Mouse (Mus musculus) midbrain, postnatal 0 days (tissue): ENCODE measurements at regions not wholly inside any gene's neighbourhood (a gene's known extent, or its start where the extent isn't known, plus 50 kb on each side); places are given as distances from the start of the nearest gene placed in this dataset.

Experiments
- ATAC-seq: fragments of 200-750 bp; cut with Nextera tagmentation; 2 replicates; pipeline ENCODE4 v1.8.0; 2017; ENCODE audit warnings: moderate number of reproducible peaks, mild to moderate bottlenecking, moderate TSS enrichment, moderate library complexity; ENCODE audit not compliant: low FRiP score
- DNase-seq: peaks from one replicate; pipeline ENCODE4 v3.0.0-alpha.2; 2015; ENCODE audit warnings: low spot score
- H3K27ac ChIP-seq: fragments of 300-500 bp; sonication (generic); 2 replicates; pipeline ENCODE4 v1.5.1; 2014; ENCODE audit warnings: low read depth, mild to moderate bottlenecking, low read length, mixed read lengths
- H3K27me3 ChIP-seq: fragments of 300-500 bp; sonication (generic); 2 replicates; pipeline ENCODE4 v1.6.1; 2014; ENCODE audit warnings: low read length, control low read depth, mixed read lengths; ENCODE audit not compliant: insufficient read depth
- H3K36me3 ChIP-seq: fragments of 300-500 bp; sonication (generic); 2 replicates; pipeline ENCODE4 v1.6.1; 2014; ENCODE audit warnings: low read length, control low read depth, mixed read lengths; ENCODE audit not compliant: insufficient read depth
- H3K4me1 ChIP-seq: fragments of 300-500 bp; sonication (generic); 2 replicates; pipeline ENCODE4 v1.6.1; 2014; ENCODE audit warnings: mild to moderate bottlenecking, control low read depth, antibody characterized with exemption, low read length, mixed read lengths; ENCODE audit not compliant: insufficient read depth
- H3K4me2 ChIP-seq: fragments of 300-500 bp; sonication (generic); 2 replicates; pipeline ENCODE4 v1.6.1; 2014; ENCODE audit warnings: low read depth, mild to moderate bottlenecking, low read length, mixed read lengths; ENCODE audit not compliant: poor library complexity, severe bottlenecking
- H3K4me3 ChIP-seq: fragments of 300-500 bp; sonication (generic); 2 replicates; pipeline ENCODE4 v1.5.1; 2014; ENCODE audit warnings: low read depth, mild to moderate bottlenecking, low read length, moderate library complexity
- H3K9ac ChIP-seq: fragments of 300-500 bp; sonication (generic); replicated peaks from 2 replicates; pipeline ENCODE4 v1.6.1; 2014; ENCODE audit warnings: mild to moderate bottlenecking, low read length, moderate library complexity, mixed read lengths; ENCODE audit not compliant: poor library complexity, severe bottlenecking
- H3K9me3 ChIP-seq: fragments of 300-500 bp; sonication (generic); 2 replicates; pipeline ENCODE4 v1.6.1; 2016; ENCODE audit warnings: low read length, control low read depth
- CTCF ChIP-seq: IDR thresholded peaks from 2 replicates; pipeline ENCODE4 v1.5.1; 2016; ENCODE audit warnings: antibody characterized with exemption, mild to moderate bottlenecking
- WGBS: fragments of 180-500 bp; shearing (Covaris S2); extraction: QIAGEN DNeasy Blood & Tissue Kit; methylation state at CpG from one replicate; pipeline ENCODE4 v1.1.7; 2014; 5-methylcytosine and 5-hydroxymethylcytosine counted together

DNA sequence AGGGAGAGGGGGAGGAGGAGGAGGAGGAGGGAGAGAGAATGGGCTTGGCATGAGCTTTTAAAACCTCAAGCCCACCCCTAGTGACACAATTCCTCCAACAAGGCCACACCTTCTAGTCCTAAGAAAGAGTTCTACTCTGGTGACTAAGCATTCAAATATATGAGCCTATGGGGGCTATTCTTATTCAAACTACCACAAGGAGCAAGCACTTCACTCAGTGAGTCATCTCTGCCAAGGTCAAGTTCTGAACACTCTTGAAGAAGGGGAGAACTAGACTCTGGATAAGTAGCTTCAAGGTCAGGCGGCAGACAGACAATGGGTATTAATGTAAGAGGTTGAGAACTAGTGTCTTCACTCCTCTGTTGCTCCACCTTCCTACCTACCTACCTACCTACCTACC is 239.0 kb upstream of the S100g start:
- Histone ChIP-seq H3K9me3 (no peaks in the 10 kb centered on the region), H3K36me3 (no peaks in the 10 kb centered on the region), H3K9ac (no peak overlapping the region), H3K4me1 (no peaks in the 10 kb centered on the region), H3K27ac (no peak overlapping the region), H3K27me3 (no peaks in the 10 kb centered on the region), H3K4me2 (no peak overlapping the region), H3K4me3 (no peak overlapping the region)
- TF ChIP-seq CTCF = no peak
- DNase-seq (no peak), ATAC-seq (no peak)
- WGBS = 95% methylated on average over 1 of the region's 1 CpGs

DNA sequence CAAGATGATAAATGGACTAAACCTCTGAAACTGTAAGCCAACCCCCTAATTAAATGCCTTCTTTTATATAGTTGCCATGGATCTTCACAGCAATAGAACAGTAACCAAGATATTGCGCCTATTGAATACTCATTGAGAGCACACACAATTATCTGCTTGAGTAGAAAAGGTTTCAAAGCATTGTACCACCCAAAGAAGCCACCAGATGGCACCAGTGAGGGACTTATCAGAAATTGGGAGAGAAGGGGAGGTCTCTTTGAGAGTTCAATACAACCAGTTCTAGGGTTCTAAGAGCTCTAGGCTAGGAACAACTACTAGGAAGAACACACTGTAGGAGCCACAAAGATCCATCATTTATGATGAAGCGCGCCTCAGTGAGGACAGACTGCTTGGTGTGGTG is 217.2 kb upstream of the S100g start:
- Histone ChIP-seq H3K4me2 (no peak overlapping the region), H3K36me3 (no peaks in the 10 kb centered on the region), H3K27me3 (no peaks in the 10 kb centered on the region), H3K9ac (no peak overlapping the region), H3K4me3 (no peak overlapping the region), H3K27ac (no peak overlapping the region), H3K9me3 (no peaks in the 10 kb centered on the region), H3K4me1 (no peaks in the 10 kb centered on the region)
- TF ChIP-seq CTCF = peak; percentile 21; the same call in 1 of the 2 replicates
- DNase-seq (no peak), ATAC-seq (no peak)
- WGBS = 93% methylated on average over 3 of the region's 3 CpGs

DNA sequence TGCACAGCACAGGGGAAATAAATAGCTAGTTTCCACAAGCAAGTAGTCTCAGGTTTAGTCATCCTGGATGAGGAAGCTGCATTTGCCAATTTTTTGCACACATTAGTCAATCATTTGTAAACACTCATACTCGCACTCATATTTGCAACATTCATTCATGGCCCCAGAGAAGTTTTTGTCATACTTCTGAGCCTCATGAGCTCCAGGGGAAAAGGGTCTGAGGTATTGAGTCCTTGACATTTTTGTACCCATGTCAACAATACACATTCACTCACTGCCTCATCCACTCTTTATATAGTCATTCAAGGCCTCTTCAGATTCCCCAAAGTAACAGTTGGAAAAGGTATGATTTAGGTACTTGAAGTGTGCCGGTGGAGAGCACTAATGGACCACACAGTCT is 200.4 kb upstream of the S100g start:
- no peak for TF ChIP-seq CTCF
- Histone ChIP-seq H3K36me3 (no peaks in the 10 kb centered on the region), H3K27me3 (no peaks in the 10 kb centered on the region; the same call in 1 of the 2 replicates), H3K4me3 (no peak overlapping the region), H3K4me1 (no peaks in the 10 kb centered on the region), H3K9ac (no peak overlapping the region), H3K9me3 (no peaks in the 10 kb centered on the region), H3K27ac (no peak overlapping the region), H3K4me2 (no peak overlapping the region)
- DNase-seq = no peak
- no peak for ATAC-seq
- WGBS = 90% methylated on average over 2 of the region's 2 CpGs

DNA sequence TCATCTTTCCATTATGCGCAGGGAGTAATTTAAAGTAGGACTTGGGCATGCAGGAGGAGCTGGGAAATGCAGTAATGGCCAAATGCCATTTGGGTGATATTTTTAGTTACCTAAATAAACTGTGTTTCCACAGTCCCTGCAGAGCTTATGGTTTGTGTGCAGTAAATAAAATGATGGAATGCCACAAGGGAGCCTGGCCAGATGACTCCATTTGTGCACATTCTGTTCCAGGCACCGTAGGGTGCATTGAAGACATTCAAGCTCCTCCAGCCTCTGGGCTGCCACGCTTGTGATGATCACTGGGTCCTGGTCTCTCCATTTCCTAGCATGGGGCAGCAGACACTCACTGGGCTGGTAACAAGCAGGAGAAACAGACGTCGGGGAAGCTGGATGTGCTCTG is 190.9 kb upstream of the S100g start:
- Histone ChIP-seq H3K4me1 (no peaks in the 10 kb centered on the region), H3K9me3 (no peaks in the 10 kb centered on the region), H3K36me3 (no peaks in the 10 kb centered on the region), H3K27ac (no peak overlapping the region), H3K9ac (no peak overlapping the region), H3K27me3 (no peaks in the 10 kb centered on the region), H3K4me2 (no peak overlapping the region), H3K4me3 (no peak overlapping the region)
- TF ChIP-seq CTCF = no peak
- no peak for DNase-seq
- 80% methylated on average over 5 of the region's 5 CpGs for WGBS
- no peak for ATAC-seq

DNA sequence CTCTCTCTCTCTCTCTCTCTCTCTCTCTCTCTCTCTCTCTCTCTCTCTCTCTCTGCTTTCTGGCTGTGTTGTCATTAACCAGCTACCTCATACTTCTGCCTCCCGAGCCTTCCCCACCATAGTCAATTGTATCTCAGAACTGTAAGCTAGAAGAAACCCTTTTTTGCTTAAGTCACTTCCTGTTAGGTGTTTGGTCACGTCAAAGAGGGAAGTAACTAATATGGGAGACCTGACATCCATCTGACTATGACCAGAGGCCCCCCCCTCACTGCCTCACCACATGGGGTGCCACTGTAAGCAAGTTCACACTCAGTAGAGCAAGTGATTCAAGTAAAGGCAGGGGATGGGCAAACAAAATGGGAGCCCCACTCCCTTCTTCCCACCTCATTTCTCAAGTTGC is 187.6 kb upstream of the S100g start:
- H3K4me1 ChIP-seq = no peaks in the 10 kb centered on the region
- TF ChIP-seq CTCF = no peak
- ATAC-seq = no peak
- H3K4me3 ChIP-seq = no peak overlapping the region
- 78% methylated on average over 2 of the region's 2 CpGs for WGBS
- no peaks in the 10 kb centered on the region for H3K27me3 ChIP-seq
- H3K4me2 ChIP-seq = no peak overlapping the region
- DNase-seq = no peak
- H3K36me3 ChIP-seq = no peaks in the 10 kb centered on the region
- no peaks in the 10 kb centered on the region for H3K9me3 ChIP-seq
- no peak overlapping the region for H3K27ac ChIP-seq
- H3K9ac ChIP-seq = no peak overlapping the region

DNA sequence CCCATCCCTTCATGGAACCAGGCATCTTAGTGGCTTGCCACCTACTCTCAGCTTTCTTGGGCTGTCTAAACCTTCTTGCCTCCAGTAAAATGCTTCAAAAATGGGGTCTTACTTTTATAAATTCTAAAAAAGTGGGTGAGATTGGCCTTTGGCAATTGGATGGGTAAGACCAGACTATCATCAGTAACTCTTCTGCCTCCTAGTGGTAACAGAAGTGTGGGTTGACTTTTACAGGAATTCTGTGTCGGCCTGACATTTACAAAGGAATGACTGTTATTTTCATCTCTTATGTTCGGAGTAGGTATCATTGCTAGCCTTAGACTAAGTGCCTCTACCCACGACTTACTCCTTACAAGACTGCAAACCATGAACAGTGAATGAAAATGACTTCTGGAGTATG is 180.1 kb upstream of the S100g start:
- H3K4me1 ChIP-seq = no peaks in the 10 kb centered on the region
- no peak overlapping the region for H3K4me3 ChIP-seq
- DNase-seq = no peak
- no peaks in the 10 kb centered on the region for H3K9me3 ChIP-seq
- 65% methylated on average over 3 of the region's 3 CpGs for WGBS
- H3K4me2 ChIP-seq = no peak overlapping the region
- no peak overlapping the region for H3K9ac ChIP-seq
- TF ChIP-seq CTCF = no peak
- no peaks in the 10 kb centered on the region for H3K36me3 ChIP-seq
- no peak overlapping the region for H3K27ac ChIP-seq
- no peak for ATAC-seq
- H3K27me3 ChIP-seq = no peaks in the 10 kb centered on the region

DNA sequence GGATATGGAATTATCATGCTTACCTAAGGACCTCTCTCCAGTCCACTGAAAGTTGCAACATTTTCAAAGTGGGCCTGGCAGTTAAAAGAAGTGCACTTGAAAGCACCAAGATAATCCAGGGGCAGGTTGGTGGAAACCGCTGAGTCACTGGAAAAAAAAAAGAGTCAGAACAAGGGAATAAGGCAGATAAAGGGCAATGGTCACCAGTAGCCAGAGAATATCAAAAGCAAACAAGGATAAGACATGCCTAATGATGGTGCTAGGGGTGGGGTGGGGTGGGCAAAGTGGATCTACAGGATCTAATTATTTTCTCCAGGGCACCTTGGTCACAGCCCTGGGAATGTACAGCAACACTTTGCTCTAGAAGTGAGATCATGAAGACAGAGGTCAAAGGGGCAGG is 175.1 kb upstream of the S100g start:
- Histone ChIP-seq H3K4me3 (no peak overlapping the region), H3K27me3 (no peaks in the 10 kb centered on the region), H3K27ac (no peak overlapping the region), H3K4me1 (no peaks in the 10 kb centered on the region), H3K36me3 (no peaks in the 10 kb centered on the region), H3K4me2 (no peak overlapping the region), H3K9me3 (no peaks in the 10 kb centered on the region), H3K9ac (no peak overlapping the region)
- 79% methylated on average over 1 of the region's 1 CpGs for WGBS
- ATAC-seq = no peak
- DNase-seq = no peak
- no peak for TF ChIP-seq CTCF
